Mouse (Mus musculus) megakaryocyte, embryonic 14.5 days (primary cell): ENCODE results near the gene Gm13283.
"Not testable (repeated sequence)": the region's sequence is repeated elsewhere in the genome, so short reads cannot be mapped to it uniquely, and the experiment has no call there.

ENCODE experiments used
- FLI1 ChIP-seq: IDR thresholded peaks from 2 replicates; pipeline ENCODE4 v1.6.1; 2012; ENCODE audit warnings: low read length, inconsistent platforms, mixed read lengths
- GATA1 ChIP-seq: IDR thresholded peaks from 3 replicates; pipeline ENCODE4 v1.6.1; 2012; ENCODE audit warnings: mixed read lengths, low read length, inconsistent platforms, borderline replicate concordance

GRCm38 (mm10) chr4:88805231-88805630, 45.3 kb downstream of the Gm13283 start, which contains the start of gene Gm13288:
- TF ChIP-seq FLI1, GATA1: not testable (repeated sequence)
